Mouse (Mus musculus) intestine, embryonic 15.5 days (tissue): ENCODE results near the gene Gm49388. TPM values are rescaled to one million over a fixed set of nuclear protein-coding genes. Genes with fewer than 3 reads are reported as not detected.
A peak's percentile ranks its signal among the peaks of the same experiment; 100 is the strongest.

Experiments
- ATAC-seq: fragments of 200-750 bp; cut with Nextera tagmentation; 2 replicates; pipeline ENCODE4 v1.8.0; 2017; ENCODE audit warnings: moderate TSS enrichment, moderate library complexity
- H3K27ac ChIP-seq: fragments of 300-500 bp; sonication (generic); 2 replicates; pipeline ENCODE4 v1.5.1; 2015; ENCODE audit warnings: mild to moderate bottlenecking, inconsistent platforms
- H3K27me3 ChIP-seq: fragments of 300-500 bp; sonication (generic); replicated peaks from 2 replicates; pipeline ENCODE4 v1.6.1; 2015; ENCODE audit warnings: inconsistent platforms
- H3K36me3 ChIP-seq: fragments of 300-500 bp; sonication (generic); 2 replicates; pipeline ENCODE4 v1.6.1; 2015; ENCODE audit warnings: inconsistent platforms
- H3K4me1 ChIP-seq: fragments of 300-500 bp; sonication (generic); replicated peaks from 2 replicates; pipeline ENCODE4 v1.6.1; 2015; ENCODE audit warnings: inconsistent platforms
- H3K4me2 ChIP-seq: fragments of 300-500 bp; sonication (generic); replicated peaks from 2 replicates; pipeline ENCODE4 v1.6.1; 2015; ENCODE audit warnings: mild to moderate bottlenecking, inconsistent platforms
- H3K4me3 ChIP-seq: fragments of 300-500 bp; sonication (generic); replicated peaks from 2 replicates; pipeline ENCODE4 v1.5.1; 2015; ENCODE audit warnings: inconsistent platforms
- H3K9ac ChIP-seq: fragments of 300-500 bp; sonication (generic); 2 replicates; pipeline ENCODE4 v1.6.1; 2015; ENCODE audit warnings: inconsistent platforms
- H3K9me3 ChIP-seq: fragments of 300-500 bp; sonication (generic); 2 replicates; pipeline ENCODE4 v1.6.1; 2016; ENCODE audit warnings: inconsistent platforms
- WGBS: fragments of 180-500 bp; shearing (Covaris S2); methylation state at CpG from one replicate; pipeline ENCODE4 v1.1.7; 2015; 5-methylcytosine and 5-hydroxymethylcytosine counted together
- polyA plus RNA-seq: library from polyadenylated mRNA; unstranded; fragments of >200 nt; fragmentation: Nextera tagmentation; extraction: Ambion mirVana; gene quantifications from 2 replicates; pipeline ENCODE4 v1.2.1, GENCODE M21; 2015

Gene Gm49388
- polyA plus RNA-seq, 1 experiment from 2014 or later: not detected

- Histone ChIP-seq H3K4me2 (no peak overlapping the region), H3K9ac (no peak overlapping the region), H3K36me3 (peaks cover 56% of the 10 kb centered on the region), H3K27me3 (no peaks in the 10 kb centered on the region), H3K9me3 (no peaks in the 10 kb centered on the region), H3K4me3 (no peak overlapping the region), H3K4me1 (peaks cover 10% of the 10 kb centered on the region; the same call in 1 of the 2 replicates), H3K27ac (no peak overlapping the region)
- 87% methylated on average over 23 of the region's 23 CpGs for WGBS
- no peak for ATAC-seq
These were observed 11.9 kb downstream of the Gm49388 start for GRCm38 (mm10) chr7:127797076-127797845.

GRCm38 (mm10) chr7:127798591-127798990 lies 13.2 kb downstream of the Gm49388 start:
- Histone ChIP-seq H3K36me3 (peaks cover 53% of the 10 kb centered on the region), H3K4me3 (no peak overlapping the region), H3K27ac (no peak overlapping the region), H3K4me1 (peaks cover 10% of the 10 kb centered on the region; the same call in 1 of the 2 replicates), H3K27me3 (no peaks in the 10 kb centered on the region), H3K4me2 (no peak overlapping the region), H3K9me3 (no peaks in the 10 kb centered on the region), H3K9ac (no peak overlapping the region)
- no peak for ATAC-seq
- 93% methylated on average over 4 of the region's 4 CpGs for WGBS

DNA sequence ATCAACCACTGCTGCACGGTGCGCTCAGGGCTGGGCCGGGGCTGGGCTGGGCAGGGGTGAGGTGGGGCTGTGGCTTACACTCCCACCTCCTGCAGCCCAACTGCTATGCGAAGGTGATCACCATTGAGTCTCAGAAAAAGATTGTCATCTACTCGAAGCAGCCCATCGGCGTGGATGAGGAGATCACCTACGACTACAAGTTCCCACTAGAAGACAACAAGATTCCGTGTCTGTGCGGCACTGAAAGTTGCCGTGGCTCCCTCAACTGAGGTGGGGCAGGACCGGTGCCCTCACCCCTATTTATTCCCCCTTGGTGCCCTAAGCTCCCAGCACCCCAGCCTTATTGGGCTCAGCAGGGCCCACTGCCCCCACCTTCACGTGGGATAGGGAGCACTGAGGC lies 13.8 kb downstream of the Gm49388 start:
- Histone ChIP-seq H3K27ac (no peak overlapping the region), H3K9me3 (no peaks in the 10 kb centered on the region), H3K27me3 (no peaks in the 10 kb centered on the region), H3K9ac (no peak overlapping the region), H3K4me2 (no peak overlapping the region), H3K4me1 (peaks cover 10% of the 10 kb centered on the region; the same call in 1 of the 2 replicates), H3K36me3 (peaks cover 53% of the 10 kb centered on the region), H3K4me3 (no peak overlapping the region)
- no peak for ATAC-seq
- WGBS: 87% methylated on average over 13 of the region's 13 CpGs

- no peak for ATAC-seq
- Histone ChIP-seq H3K27me3 (no peaks in the 10 kb centered on the region), H3K36me3 (peaks cover 51% of the 10 kb centered on the region), H3K4me3 (no peak overlapping the region), H3K27ac (no peak overlapping the region), H3K9ac (peak overlapping the region; percentile 17; the same call in 1 of the 2 replicates), H3K4me2 (no peak overlapping the region), H3K4me1 (peaks cover 10% of the 10 kb centered on the region; the same call in 1 of the 2 replicates), H3K9me3 (no peaks in the 10 kb centered on the region)
- 89% methylated on average over 1 of the region's 1 CpGs for WGBS
These were observed 14.3 kb downstream of the Gm49388 start for GRCm38 (mm10) chr7:127799738-127800137.

GRCm38 (mm10) chr7:127800435-127801009 lies 15.1 kb downstream of the Gm49388 start, which contains the start of gene Hsd3b7:
Gene Hsd3b7, plus strand, starts transcription at chr7:127800604.
- H3K27me3 ChIP-seq: no peaks in the 10 kb centered on the region
- peak within 1 kb of the TSS; percentile 29 for H3K4me3 ChIP-seq
- peak within 1 kb of the TSS; percentile 63 for H3K4me2 ChIP-seq
- H3K9ac ChIP-seq: peak within 1 kb of the TSS; percentile 44
- 24% methylated on average over 6 of the region's 6 CpGs for WGBS
- H3K4me1 ChIP-seq: peaks cover 12% of the 10 kb centered on the region; the same call in 1 of the 2 replicates
- H3K36me3 ChIP-seq: peaks cover 43% of the 10 kb centered on the region
- peak; percentile 91 for ATAC-seq
- no peaks in the 10 kb centered on the region for H3K9me3 ChIP-seq
- 0 out of 2 replicates have a peak within 1 kb of the TSS, but pooled peaks have one; percentile 2 for H3K27ac ChIP-seq

- Histone ChIP-seq H3K4me1 (peaks cover 12% of the 10 kb centered on the region; the same call in 1 of the 2 replicates), H3K27ac (no peak overlapping the region), H3K4me3 (peak overlapping the region; percentile 29), H3K36me3 (peaks cover 37% of the 10 kb centered on the region), H3K9me3 (no peaks in the 10 kb centered on the region), H3K27me3 (no peaks in the 10 kb centered on the region), H3K9ac (peak overlapping the region; percentile 44; the same call in 1 of the 2 replicates), H3K4me2 (peak overlapping the region; percentile 63)
- peak; percentile 14; the same call in 1 of the 2 replicates for ATAC-seq
- WGBS: 87% methylated on average over 8 of the region's 8 CpGs
These were observed 15.7 kb downstream of the Gm49388 start for GRCm38 (mm10) chr7:127801010-127801621.

DNA sequence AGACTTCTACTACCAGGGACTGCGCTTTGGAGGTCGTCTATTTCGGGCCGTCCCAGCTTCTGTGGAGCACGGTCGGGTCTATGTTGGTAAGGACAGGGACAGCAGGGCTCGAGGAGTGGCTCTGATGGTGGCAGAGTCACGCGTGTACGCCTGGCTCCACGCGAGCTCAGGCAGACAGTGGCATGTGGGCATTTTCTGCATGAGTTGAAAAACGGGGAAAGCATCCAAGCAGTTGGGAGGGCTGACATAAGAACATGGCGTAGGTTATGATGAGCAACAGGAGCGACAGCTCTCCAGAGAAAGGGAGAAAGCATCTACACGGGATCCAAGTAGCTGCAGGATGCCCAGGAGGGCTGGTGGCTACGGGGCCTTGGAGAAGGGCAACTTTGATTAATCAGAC lies 16.9 kb downstream of the Gm49388 start:
- peaks cover 25% of the 10 kb centered on the region for H3K36me3 ChIP-seq
- no peak overlapping the region for H3K9ac ChIP-seq
- no peak overlapping the region for H3K4me3 ChIP-seq
- 94% methylated on average over 17 of the region's 17 CpGs for WGBS
- H3K27ac ChIP-seq: no peak overlapping the region
- peaks cover 12% of the 10 kb centered on the region; the same call in 1 of the 2 replicates for H3K4me1 ChIP-seq
- no peak for ATAC-seq
- H3K27me3 ChIP-seq: no peaks in the 10 kb centered on the region
- H3K4me2 ChIP-seq: no peak overlapping the region
- no peaks in the 10 kb centered on the region for H3K9me3 ChIP-seq

DNA sequence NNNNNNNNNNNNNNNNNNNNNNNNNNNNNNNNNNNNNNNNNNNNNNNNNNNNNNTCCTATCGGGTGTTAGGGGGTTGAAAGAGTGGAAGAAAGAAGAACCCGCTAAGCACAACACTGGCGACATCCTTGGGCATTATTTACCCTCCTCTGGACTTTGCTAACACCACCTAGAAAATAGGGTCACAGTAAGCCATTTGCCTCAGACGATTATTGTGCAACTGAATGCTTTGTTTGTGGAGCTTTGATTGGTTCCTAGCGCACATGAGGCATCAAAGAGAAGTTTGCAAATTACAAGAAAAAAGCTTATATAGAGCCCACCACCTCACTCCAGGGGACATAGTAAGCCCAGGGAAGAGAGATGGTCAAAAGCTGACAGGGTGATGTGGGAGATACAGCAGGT lies 23.4 kb downstream of the Gm49388 start:
- Histone ChIP-seq H3K27ac (no peak overlapping the region), H3K4me3 (no peak overlapping the region), H3K27me3 (no peaks in the 10 kb centered on the region), H3K36me3 (no peaks in the 10 kb centered on the region), H3K9ac (no peak overlapping the region), H3K9me3 (no peaks in the 10 kb centered on the region), H3K4me2 (no peak overlapping the region), H3K4me1 (0 out of 2 replicates have a peak, but pooled peaks cover 2% of the 10 kb centered on the region)
- no peak for ATAC-seq
- WGBS: 71% methylated on average over 5 of the region's 5 CpGs

GRCm38 (mm10) chr7:127809846-127810245 lies 24.4 kb downstream of the Gm49388 start:
- WGBS: 94% methylated on average over 1 of the region's 1 CpGs
- Histone ChIP-seq H3K36me3 (no peaks in the 10 kb centered on the region), H3K4me2 (no peak overlapping the region), H3K9me3 (no peaks in the 10 kb centered on the region), H3K4me3 (no peak overlapping the region), H3K4me1 (0 out of 2 replicates have a peak, but pooled peaks cover 2% of the 10 kb centered on the region), H3K27ac (no peak overlapping the region), H3K9ac (no peak overlapping the region), H3K27me3 (no peaks in the 10 kb centered on the region)
- ATAC-seq: no peak

DNA sequence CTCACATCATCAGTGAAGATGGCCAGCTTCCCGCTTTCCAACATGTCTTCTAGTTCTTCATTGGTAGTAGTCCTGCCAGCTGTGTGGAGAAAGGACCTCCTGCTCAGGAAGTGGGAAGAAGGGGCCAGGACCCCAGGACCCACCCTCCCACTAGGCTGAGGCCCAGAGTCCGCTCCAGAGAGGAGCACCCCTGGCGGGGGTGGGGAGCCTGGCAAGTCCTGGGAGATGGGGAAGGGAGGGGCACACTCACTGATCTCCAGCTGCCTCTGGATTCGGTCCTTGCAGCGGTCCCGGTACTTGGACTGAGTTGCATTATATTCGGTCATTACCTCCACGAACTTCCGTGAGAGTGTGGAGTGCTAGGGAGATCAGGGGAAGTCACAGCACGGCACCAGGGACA lies 25.2 kb downstream of the Gm49388 start:
- Histone ChIP-seq H3K4me1 (no peaks in the 10 kb centered on the region), H3K27me3 (no peaks in the 10 kb centered on the region), H3K4me2 (no peak overlapping the region), H3K36me3 (no peaks in the 10 kb centered on the region), H3K4me3 (no peak overlapping the region), H3K27ac (no peak overlapping the region), H3K9me3 (no peaks in the 10 kb centered on the region), H3K9ac (no peak overlapping the region)
- 78% methylated on average over 10 of the region's 10 CpGs for WGBS
- ATAC-seq: no peak

DNA sequence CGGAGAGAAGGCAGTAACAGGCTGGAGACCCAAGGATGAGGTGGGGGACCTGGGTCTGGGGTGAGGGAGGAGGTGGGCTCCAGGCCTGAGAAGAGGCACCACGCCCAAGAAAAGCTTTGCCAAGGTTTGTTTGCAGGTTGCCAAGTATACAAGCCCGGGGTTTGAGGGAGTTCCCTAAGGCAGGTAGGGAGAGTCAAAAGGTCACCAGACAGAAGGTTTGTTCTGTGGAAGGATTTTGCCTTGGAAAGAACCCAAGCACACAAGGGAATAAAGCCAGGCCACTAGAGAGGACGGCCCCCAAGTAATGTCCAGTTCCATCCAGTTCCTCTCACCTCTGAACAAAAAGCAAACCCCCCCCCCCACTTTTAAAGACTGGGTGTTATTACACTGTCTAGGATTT lies 25.8 kb downstream of the Gm49388 start:
- Histone ChIP-seq H3K9me3 (no peaks in the 10 kb centered on the region), H3K9ac (no peak overlapping the region), H3K4me1 (no peaks in the 10 kb centered on the region), H3K36me3 (no peaks in the 10 kb centered on the region), H3K27ac (no peak overlapping the region), H3K4me3 (no peak overlapping the region), H3K27me3 (no peaks in the 10 kb centered on the region), H3K4me2 (no peak overlapping the region)
- ATAC-seq: no peak
- WGBS: 71% methylated on average over 4 of the region's 4 CpGs

DNA sequence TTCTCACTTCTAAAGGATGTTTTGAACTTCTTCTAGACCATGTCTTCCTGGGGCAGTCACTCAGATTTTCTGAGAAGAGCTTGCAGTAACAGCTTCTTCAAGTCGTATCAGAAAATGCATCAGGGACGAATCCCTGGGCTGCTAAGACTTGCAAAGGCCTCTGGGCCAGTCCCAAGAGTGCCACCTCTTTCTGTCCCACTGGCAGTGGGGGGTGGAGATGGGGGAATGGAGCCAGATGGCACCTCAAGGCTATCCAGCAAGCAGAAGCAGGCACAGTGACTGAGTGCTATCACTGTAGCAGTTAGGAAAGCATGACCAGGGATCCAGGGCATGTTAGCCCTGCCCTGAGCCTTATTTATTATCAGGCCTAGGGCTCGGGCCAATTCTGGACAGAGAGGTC lies 26.9 kb downstream of the Gm49388 start:
- no peak for ATAC-seq
- Histone ChIP-seq H3K4me1 (no peaks in the 10 kb centered on the region), H3K4me2 (no peak overlapping the region), H3K9me3 (no peaks in the 10 kb centered on the region), H3K36me3 (no peaks in the 10 kb centered on the region), H3K27ac (no peak overlapping the region), H3K4me3 (no peak overlapping the region), H3K27me3 (no peaks in the 10 kb centered on the region), H3K9ac (no peak overlapping the region)
- WGBS: 83% methylated on average over 3 of the region's 3 CpGs
